Comparison of ENCODE assay signal across 9 mouse cellular contexts in the genomic region with DNA sequence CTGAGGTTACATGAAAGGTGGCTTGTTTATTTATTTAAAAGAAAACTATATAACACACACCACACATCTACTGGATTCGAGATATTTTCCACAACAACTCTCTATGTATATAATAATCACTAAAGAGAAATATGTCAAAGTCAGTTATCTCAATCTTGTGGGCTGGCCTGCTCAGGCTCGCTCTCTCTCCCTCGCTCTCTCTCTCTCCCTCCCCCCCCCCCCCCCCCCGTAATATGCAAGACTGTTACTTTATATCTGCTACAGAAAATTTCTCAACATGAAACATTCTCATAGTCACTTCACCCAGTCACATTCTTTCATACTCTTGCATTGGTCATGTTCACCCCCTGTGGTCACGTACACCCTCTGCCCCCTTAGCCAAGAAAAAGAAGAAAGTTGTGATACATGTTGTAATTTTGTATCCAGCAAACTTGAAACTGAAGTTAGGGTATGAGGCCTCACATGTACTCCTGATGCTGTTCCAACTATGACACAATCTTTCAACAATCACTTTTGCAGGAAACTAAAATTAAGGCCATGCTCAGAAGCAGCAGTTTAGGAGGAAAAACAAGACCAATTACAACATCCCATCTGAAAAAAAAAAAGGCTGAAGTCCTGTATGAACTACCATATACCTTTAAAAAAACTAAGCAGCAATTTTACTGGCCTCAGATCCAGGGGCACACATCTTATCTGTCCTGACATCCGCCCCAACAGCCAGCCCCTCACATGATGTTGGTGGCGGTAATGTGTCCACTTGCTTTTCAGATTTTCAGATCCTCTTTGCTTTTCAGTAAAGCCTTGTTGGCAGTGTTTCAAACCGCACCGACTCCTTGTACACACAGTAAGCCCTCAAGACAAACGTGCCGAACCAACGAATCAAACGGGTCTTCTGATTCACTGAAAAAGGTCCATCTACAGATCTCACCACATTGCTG. TPM values are rescaled to one million over a fixed set of nuclear protein-coding genes. Genes with fewer than 3 reads are reported as not detected.
DNase-seq lines count a peak whose midpoint lies in the region; ATAC-seq lines count a peak whose summit lies in the region.
"Had no signal": no experiment of that assay in that cellular context is flagged by ENCODE, and none has a peak within 500 bp of the region (broad histone marks: within the 10 kb centered on the region; RNA-seq: fewer than 3 reads in every experiment).

No protein-coding gene starts in this region.

- intact Hi-C loops in heart, postnatal 10 days (cut with DNase I) = no loop called here

- H3K4me2 ChIP-seq in hindbrain, embryonic 12.5 days (replicated peaks) = no peak overlapping the region
- H3K4me2 ChIP-seq: embryonic facial prominence, embryonic 12.5 days had no signal

- no peak overlapping the region for H3K27ac ChIP-seq in hindbrain, embryonic 12.5 days
- H3K27ac ChIP-seq: embryonic facial prominence, embryonic 12.5 days had no signal

- no peaks in the 10 kb centered on the region for H3K9me3 ChIP-seq in hindbrain, embryonic 12.5 days (replicated peaks)
- H3K9me3 ChIP-seq: embryonic facial prominence, embryonic 12.5 days had no signal

- H3K36me3 ChIP-seq in hindbrain, embryonic 12.5 days = no peaks in the 10 kb centered on the region
- H3K36me3 ChIP-seq: embryonic facial prominence, embryonic 12.5 days had no signal

- WGBS in hindbrain, embryonic 12.5 days = 85% methylated on average over 13 of the region's 13 CpGs

- peaks cover 6% of the 10 kb centered on the region; the same call in 1 of the 2 replicates for H3K4me1 ChIP-seq in hindbrain, embryonic 12.5 days

- H3K27me3 ChIP-seq in hindbrain, embryonic 12.5 days = no peaks in the 10 kb centered on the region
- H3K27me3 ChIP-seq: embryonic facial prominence, embryonic 12.5 days had no signal

- H3K4me3 ChIP-seq in hindbrain, embryonic 12.5 days = no peak overlapping the region
- H3K4me3 ChIP-seq: embryonic facial prominence, embryonic 12.5 days had no signal

- ATAC-seq in monocyte, adult 5-6 weeks (replicated peaks; ENCODE audit: insufficient number of reproducible peaks, low FRiP score, low TSS enrichment, poor library complexity, severe bottlenecking) = peak; percentile 36; the same call in 1 of the 2 replicates
- ATAC-seq in hindbrain, embryonic 12.5 days (ENCODE audit: low FRiP score) = no peak

- H3K9ac ChIP-seq in hindbrain, embryonic 12.5 days = no peak overlapping the region
- H3K9ac ChIP-seq: embryonic facial prominence, embryonic 12.5 days had no signal

- DNase-seq in layer of hippocampus, adult 9-11 months = peak; percentile 38
- no peak for DNase-seq in layer of hippocampus, postnatal 10 days (ENCODE audit: low spot score in 2 of 2)
- DNase-seq in T-cell, adult 2 months (ENCODE audit: low spot score) = peak; percentile 40
- peak; percentile 60 to 62 for DNase-seq in heart, postnatal 10 days
- DNase-seq in frontal cortex, postnatal 36 days (ENCODE audit: low spot score in 2 of 2) = no peak
- DNase-seq: kidney, adult 9 months had no signal

RNA-seq across cellular contexts. Expression of a gene that starts 52.6 kb away (rescaled TPM):
- 100 to 1,000 TPM in 1 of 2 experiments, 10 to 100 TPM in 1; 92.7 to 105 TPM for total RNA-seq in layer of hippocampus, postnatal 10 days (2021)
- 10 to 100 TPM; 40.2 to 51.6 TPM for total RNA-seq in heart, postnatal 10 days (2021)
- 28.9 to 48.8 TPM (median 34.6 TPM) in 3 replicates for total RNA-seq in monocyte, adult 5-6 weeks (2017)
- polyA plus RNA-seq in hindbrain, embryonic 12.5 days (2016; fragmentation: Nextera tagmentation; extraction: Ambion mirVana) = 12.1 and 12.4 TPM in 2 replicates

Comparison
In these comparisons a context has a peak if more than half of its experiments do, and no peak if none do; other contexts are left out.
1. DNase-seq: peak in layer of hippocampus, adult 9-11 months (single experiment), T-cell, adult 2 months (single experiment) and heart, postnatal 10 days (2 of 2); none in layer of hippocampus, postnatal 10 days (0 of 2) and frontal cortex, postnatal 36 days (0 of 2).